Mouse (Mus musculus): ENCODE data around the gene Topbp1. TPM values are rescaled to one million over a fixed set of nuclear protein-coding genes. Genes with fewer than 3 reads are reported as not detected.

The Topbp1 gene
- polyA plus RNA-seq, 1 experiment from 2014 or later: 53.8 TPM

GRCm38 (mm10) chr9:103372271-103373010 lies 67.4 kb downstream of the Topbp1 start:
- H3K4me3 ChIP-seq (ENCODE audit: low read depth, low read length): no peak overlapping the region
- H3K36me3 ChIP-seq (ENCODE audit: control insufficient read depth, insufficient read depth, low read length): no peaks in the 10 kb centered on the region
- no peak for ATAC-seq (replicated peaks; ENCODE audit: insufficient number of reproducible peaks, low FRiP score, low TSS enrichment)
- H3K27ac ChIP-seq (ENCODE audit: low read depth, low read length): no peak overlapping the region
- WGBS (ENCODE audit: insufficient replicate concordance): 51% methylated on average over 5 of the region's 5 CpGs
- H3K4me1 ChIP-seq (ENCODE audit: control insufficient read depth, insufficient read depth, low read length): no peaks in the 10 kb centered on the region; the same call in 1 of the 2 replicates
- H3K4me2 ChIP-seq: no peak overlapping the region
- no peaks in the 10 kb centered on the region for H3K9me3 ChIP-seq (replicated peaks; ENCODE audit: control insufficient read depth, low read length)
- H3K27me3 ChIP-seq (ENCODE audit: control insufficient read depth, insufficient read depth, low read length): no peaks in the 10 kb centered on the region
- no peak overlapping the region for H3K9ac ChIP-seq (ENCODE audit: low read depth, low read length)

- H3K4me2 ChIP-seq: no peak overlapping the region
- 60% methylated on average over 7 of the region's 7 CpGs for WGBS (ENCODE audit: insufficient replicate concordance)
- H3K36me3 ChIP-seq (ENCODE audit: control insufficient read depth, insufficient read depth, low read length): no peaks in the 10 kb centered on the region
- H3K27me3 ChIP-seq (ENCODE audit: control insufficient read depth, insufficient read depth, low read length): no peaks in the 10 kb centered on the region
- no peaks in the 10 kb centered on the region for H3K9me3 ChIP-seq (replicated peaks; ENCODE audit: control insufficient read depth, low read length)
- H3K4me3 ChIP-seq (ENCODE audit: low read depth, low read length): no peak overlapping the region
- H3K9ac ChIP-seq (ENCODE audit: low read depth, low read length): no peak overlapping the region
- H3K27ac ChIP-seq (ENCODE audit: low read depth, low read length): no peak overlapping the region
- peaks cover 5% of the 10 kb centered on the region; the same call in 1 of the 2 replicates for H3K4me1 ChIP-seq (ENCODE audit: control insufficient read depth, insufficient read depth, low read length)
- no peak for ATAC-seq (replicated peaks; ENCODE audit: insufficient number of reproducible peaks, low FRiP score, low TSS enrichment)
These were observed 71.6 kb downstream of the Topbp1 start for GRCm38 (mm10) chr9:103376346-103377320.

GRCm38 (mm10) chr9:103378686-103379085 lies 73.7 kb downstream of the Topbp1 start:
- no peak for ATAC-seq (replicated peaks; ENCODE audit: insufficient number of reproducible peaks, low FRiP score, low TSS enrichment)
- Histone ChIP-seq H3K4me2 (no peak overlapping the region), H3K36me3 (ENCODE audit: control insufficient read depth, insufficient read depth, low read length) (no peaks in the 10 kb centered on the region), H3K27ac (ENCODE audit: low read depth, low read length) (no peak overlapping the region), H3K9ac (ENCODE audit: low read depth, low read length) (no peak overlapping the region), H3K4me3 (ENCODE audit: low read depth, low read length) (no peak overlapping the region), H3K4me1 (ENCODE audit: control insufficient read depth, insufficient read depth, low read length) (peaks cover 5% of the 10 kb centered on the region; the same call in 1 of the 2 replicates), H3K9me3 (replicated peaks; ENCODE audit: control insufficient read depth, low read length) (no peaks in the 10 kb centered on the region), H3K27me3 (ENCODE audit: control insufficient read depth, insufficient read depth, low read length) (no peaks in the 10 kb centered on the region)
- WGBS (ENCODE audit: insufficient replicate concordance): 57% methylated on average over 10 of the region's 10 CpGs

- ATAC-seq (replicated peaks; ENCODE audit: insufficient number of reproducible peaks, low FRiP score, low TSS enrichment): peak; percentile 55; the same call in 1 of the 2 replicates
- Histone ChIP-seq H3K4me2 (no peak overlapping the region), H3K9me3 (replicated peaks; ENCODE audit: control insufficient read depth, low read length) (no peaks in the 10 kb centered on the region), H3K4me3 (ENCODE audit: low read depth, low read length) (no peak overlapping the region), H3K9ac (ENCODE audit: low read depth, low read length) (no peak overlapping the region), H3K36me3 (ENCODE audit: control insufficient read depth, insufficient read depth, low read length) (no peaks in the 10 kb centered on the region), H3K4me1 (ENCODE audit: control insufficient read depth, insufficient read depth, low read length) (peaks cover 5% of the 10 kb centered on the region; the same call in 1 of the 2 replicates), H3K27ac (ENCODE audit: low read depth, low read length) (no peak overlapping the region), H3K27me3 (ENCODE audit: control insufficient read depth, insufficient read depth, low read length) (no peaks in the 10 kb centered on the region)
- 37% methylated on average over 9 of the region's 9 CpGs for WGBS (ENCODE audit: insufficient replicate concordance)
These were observed 74.2 kb downstream of the Topbp1 start for GRCm38 (mm10) chr9:103379199-103379598.

- H3K36me3 ChIP-seq (ENCODE audit: control insufficient read depth, insufficient read depth, low read length): no peaks in the 10 kb centered on the region
- H3K27ac ChIP-seq (ENCODE audit: low read depth, low read length): no peak overlapping the region
- 89% methylated on average over 4 of the region's 4 CpGs for WGBS (ENCODE audit: insufficient replicate concordance)
- H3K4me2 ChIP-seq: no peak overlapping the region
- no peak overlapping the region for H3K9ac ChIP-seq (ENCODE audit: low read depth, low read length)
- no peak for ATAC-seq (replicated peaks; ENCODE audit: insufficient number of reproducible peaks, low FRiP score, low TSS enrichment)
- no peaks in the 10 kb centered on the region for H3K27me3 ChIP-seq (ENCODE audit: control insufficient read depth, insufficient read depth, low read length)
- H3K4me3 ChIP-seq (ENCODE audit: low read depth, low read length): no peak overlapping the region
- H3K4me1 ChIP-seq (ENCODE audit: control insufficient read depth, insufficient read depth, low read length): peaks cover 5% of the 10 kb centered on the region; the same call in 1 of the 2 replicates
- H3K9me3 ChIP-seq (replicated peaks; ENCODE audit: control insufficient read depth, low read length): no peaks in the 10 kb centered on the region
These were observed 75.6 kb downstream of the Topbp1 start for GRCm38 (mm10) chr9:103380566-103380965.

- no peaks in the 10 kb centered on the region for H3K27me3 ChIP-seq (ENCODE audit: control insufficient read depth, insufficient read depth, low read length)
- 34% methylated on average over 6 of the region's 6 CpGs for whole genome bisulfite sequencing (ENCODE audit: insufficient replicate concordance)
- no peak overlapping the region for H3K27ac ChIP-seq (ENCODE audit: low read depth, low read length)
- H3K4me1 ChIP-seq (ENCODE audit: control insufficient read depth, insufficient read depth, low read length): peaks cover 10% of the 10 kb centered on the region
- no peak for ATAC-seq (replicated peaks; ENCODE audit: insufficient number of reproducible peaks, low FRiP score, low TSS enrichment)
- no peak overlapping the region for H3K4me2 ChIP-seq
- no peak overlapping the region for H3K4me3 ChIP-seq (ENCODE audit: low read depth, low read length)
- H3K36me3 ChIP-seq (ENCODE audit: control insufficient read depth, insufficient read depth, low read length): no peaks in the 10 kb centered on the region
- no peak overlapping the region for H3K9ac ChIP-seq (ENCODE audit: low read depth, low read length)
- no peaks in the 10 kb centered on the region for H3K9me3 ChIP-seq (replicated peaks; ENCODE audit: control insufficient read depth, low read length)
These were observed 78.0 kb downstream of the Topbp1 start for GRCm38 (mm10) chr9:103382989-103383388.

GRCm38 (mm10) chr9:103383576-103383975 lies 78.6 kb downstream of the Topbp1 start:
- Histone ChIP-seq H3K27me3 (ENCODE audit: control insufficient read depth, insufficient read depth, low read length) (no peaks in the 10 kb centered on the region), H3K9ac (ENCODE audit: low read depth, low read length) (no peak overlapping the region), H3K4me3 (ENCODE audit: low read depth, low read length) (no peak overlapping the region), H3K4me2 (no peak overlapping the region), H3K4me1 (ENCODE audit: control insufficient read depth, insufficient read depth, low read length) (peaks cover 10% of the 10 kb centered on the region), H3K36me3 (ENCODE audit: control insufficient read depth, insufficient read depth, low read length) (no peaks in the 10 kb centered on the region), H3K9me3 (replicated peaks; ENCODE audit: control insufficient read depth, low read length) (no peaks in the 10 kb centered on the region), H3K27ac (ENCODE audit: low read depth, low read length) (no peak overlapping the region)
- no peak for ATAC-seq (replicated peaks; ENCODE audit: insufficient number of reproducible peaks, low FRiP score, low TSS enrichment)
- WGBS (ENCODE audit: insufficient replicate concordance): 85% methylated on average over 1 of the region's 1 CpGs

- H3K36me3 ChIP-seq (ENCODE audit: control insufficient read depth, insufficient read depth, low read length): no peaks in the 10 kb centered on the region
- H3K4me3 ChIP-seq (ENCODE audit: low read depth, low read length): no peak overlapping the region
- no peak overlapping the region for H3K9ac ChIP-seq (ENCODE audit: low read depth, low read length)
- no peak overlapping the region for H3K27ac ChIP-seq (ENCODE audit: low read depth, low read length)
- H3K4me1 ChIP-seq (ENCODE audit: control insufficient read depth, insufficient read depth, low read length): peaks cover 9% of the 10 kb centered on the region
- no peaks in the 10 kb centered on the region for H3K27me3 ChIP-seq (ENCODE audit: control insufficient read depth, insufficient read depth, low read length)
- no peak overlapping the region for H3K4me2 ChIP-seq
- 76% methylated on average over 4 of the region's 4 CpGs for WGBS (ENCODE audit: insufficient replicate concordance)
- H3K9me3 ChIP-seq (replicated peaks; ENCODE audit: control insufficient read depth, low read length): no peaks in the 10 kb centered on the region
- ATAC-seq (replicated peaks; ENCODE audit: insufficient number of reproducible peaks, low FRiP score, low TSS enrichment): no peak
These were observed 79.3 kb downstream of the Topbp1 start for GRCm38 (mm10) chr9:103384141-103384796.

Data from heart, embryonic 11.5 days (tissue).